Mouse (Mus musculus) forebrain, postnatal 0 days (tissue): ENCODE data around the gene Hoxd3. TPM values are rescaled to one million over a fixed set of nuclear protein-coding genes. Genes with fewer than 3 reads are reported as not detected.
A peak's percentile ranks its signal among the peaks of the same experiment; 100 is the strongest.

ENCODE experiments used
- ATAC-seq: fragments of 200-750 bp; cut with Nextera tagmentation; 2 replicates; pipeline ENCODE4 v1.8.0; 2017; ENCODE audit warnings: mild to moderate bottlenecking, moderate library complexity
- DNase-seq: peaks from one replicate; pipeline ENCODE4 v3.0.0-alpha.2; 2015
- H3K27ac ChIP-seq: fragments of 300-500 bp; sonication (generic); 2 replicates; pipeline ENCODE4 v1.5.1; 2014; ENCODE audit warnings: low read depth, mild to moderate bottlenecking, antibody characterized with exemption, low read length, moderate library complexity, mixed read lengths
- H3K27me3 ChIP-seq: fragments of 300-500 bp; sonication (generic); 2 replicates; pipeline ENCODE4 v1.6.1; 2014; ENCODE audit warnings: mild to moderate bottlenecking, low read length, mixed read lengths; ENCODE audit not compliant: insufficient read depth
- H3K36me3 ChIP-seq: fragments of 300-500 bp; sonication (generic); 2 replicates; pipeline ENCODE4 v1.6.1; 2014; ENCODE audit warnings: mild to moderate bottlenecking, moderate library complexity; ENCODE audit not compliant: insufficient read depth
- H3K4me1 ChIP-seq: fragments of 300-500 bp; sonication (generic); 2 replicates; pipeline ENCODE4 v1.6.1; 2014; ENCODE audit warnings: antibody characterized with exemption; ENCODE audit not compliant: insufficient read depth
- H3K4me2 ChIP-seq: fragments of 300-500 bp; sonication (generic); 2 replicates; pipeline ENCODE4 v1.6.1; 2014; ENCODE audit warnings: low read depth, mild to moderate bottlenecking, moderate library complexity
- H3K4me3 ChIP-seq: fragments of 300-500 bp; sonication (generic); 2 replicates; pipeline ENCODE4 v1.5.1; 2014; ENCODE audit warnings: low read depth, low read length, mixed read lengths
- H3K9ac ChIP-seq: fragments of 300-500 bp; sonication (generic); 2 replicates; pipeline ENCODE4 v1.6.1; 2014; ENCODE audit warnings: mild to moderate bottlenecking
- H3K9me3 ChIP-seq: fragments of 300-500 bp; sonication (generic); 2 replicates; pipeline ENCODE4 v1.6.1; 2016; ENCODE audit warnings: low read length
- CTCF ChIP-seq: sonication (generic); IDR thresholded peaks from 2 replicates; pipeline ENCODE4 v1.5.1; 2016; ENCODE audit warnings: antibody characterized with exemption, control low read depth, low read depth
- WGBS: fragments of 180-500 bp; shearing (Covaris S2); extraction: QIAGEN DNeasy Blood & Tissue Kit; methylation state at CpG from one replicate; pipeline ENCODE4 v1.1.7; 2014; 5-methylcytosine and 5-hydroxymethylcytosine counted together
- polyA plus RNA-seq: library from polyadenylated mRNA; unstranded; fragments of >200 nt; fragmentation: Nextera tagmentation; extraction: Ambion mirVana; gene quantifications from 2 replicates; pipeline ENCODE4 v1.2.1, GENCODE M21; 2015
- total RNA-seq: library from RNA; depleted of rRNA; stranded (reverse); fragments of >200 nt; gene quantifications from 2 replicates; pipeline ENCODE4 v1.2.3, GENCODE M21; 2014

Hoxd3 gene
- total and polyA plus RNA-seq, 2 experiments from 2014 or later, result not detected

DNA sequence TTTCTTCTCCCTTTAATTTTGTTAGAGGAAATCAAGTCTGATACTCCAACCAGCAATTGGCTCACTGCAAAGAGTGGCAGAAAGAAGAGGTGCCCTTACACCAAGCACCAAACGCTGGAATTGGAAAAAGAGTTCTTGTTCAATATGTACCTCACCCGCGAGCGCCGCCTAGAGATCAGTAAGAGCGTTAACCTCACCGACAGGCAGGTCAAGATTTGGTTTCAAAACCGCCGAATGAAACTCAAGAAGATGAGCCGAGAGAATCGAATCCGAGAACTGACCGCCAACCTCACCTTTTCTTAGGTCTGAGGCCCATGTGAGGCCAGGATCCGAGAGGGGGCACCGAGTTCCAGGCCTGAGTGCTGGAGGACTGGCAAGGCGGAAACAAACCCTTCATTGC, 17.7 kb upstream of the Hoxd3 start:
- Histone ChIP-seq H3K27me3 (peaks cover 87% of the 10 kb centered on the region), H3K27ac (no peak overlapping the region), H3K4me3 (no peak overlapping the region), H3K4me2 (no peak overlapping the region), H3K36me3 (no peaks in the 10 kb centered on the region), H3K9me3 (0 out of 2 replicates have a peak, but pooled peaks cover 4% of the 10 kb centered on the region), H3K4me1 (no peaks in the 10 kb centered on the region), H3K9ac (no peak overlapping the region)
- no peak for ATAC-seq
- DNase-seq, result no peak
- TF ChIP-seq CTCF, result peak; percentile 22; the same call in 1 of the 2 replicates
- 2% methylated on average over 16 of the region's 16 CpGs for WGBS

DNA sequence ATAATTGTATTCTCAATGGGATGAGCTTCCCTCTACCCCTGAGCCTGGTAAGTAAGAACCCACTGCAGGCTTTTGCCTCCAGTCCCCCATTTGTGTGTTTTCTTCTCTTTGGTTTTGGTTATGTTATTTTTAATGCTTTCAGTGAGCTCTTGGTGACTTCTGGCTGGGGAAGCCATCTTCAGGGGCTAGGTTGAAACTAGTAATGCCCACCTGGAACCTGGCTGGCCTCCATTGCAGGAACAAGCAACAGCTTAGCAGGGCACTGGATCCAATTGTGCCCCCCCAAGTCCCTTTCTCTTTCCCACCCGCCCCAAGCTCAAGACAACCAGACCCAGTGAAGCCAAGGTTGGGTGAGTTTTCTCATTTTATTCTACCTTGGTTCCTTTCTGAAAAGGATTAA, 16.3 kb upstream of the Hoxd3 start:
- TF ChIP-seq CTCF, result no peak
- H3K9ac ChIP-seq, result no peak overlapping the region
- H3K4me3 ChIP-seq, result no peak overlapping the region
- no peaks in the 10 kb centered on the region for H3K4me1 ChIP-seq
- ATAC-seq (no peak), DNase-seq (no peak)
- peaks cover 90% of the 10 kb centered on the region for H3K27me3 ChIP-seq
- H3K9me3 ChIP-seq, result 0 out of 2 replicates have a peak, but pooled peaks cover 4% of the 10 kb centered on the region
- WGBS, result 0% methylated on average over 1 of the region's 1 CpGs
- no peaks in the 10 kb centered on the region for H3K36me3 ChIP-seq
- no peak overlapping the region for H3K4me2 ChIP-seq
- H3K27ac ChIP-seq, result no peak overlapping the region

GRCm38 (mm10) chr2:74695813-74696430, 15.8 kb upstream of the Hoxd3 start:
- H3K27me3 ChIP-seq, result peaks cover 90% of the 10 kb centered on the region
- H3K4me2 ChIP-seq, result no peak overlapping the region
- ATAC-seq, result no peak
- H3K9me3 ChIP-seq, result 0 out of 2 replicates have a peak, but pooled peaks cover 4% of the 10 kb centered on the region
- no peaks in the 10 kb centered on the region for H3K4me1 ChIP-seq
- TF ChIP-seq CTCF, result no peak
- no peak for DNase-seq
- no peak overlapping the region for H3K27ac ChIP-seq
- no peak overlapping the region for H3K4me3 ChIP-seq
- WGBS, result 3% methylated on average over 7 of the region's 7 CpGs
- no peaks in the 10 kb centered on the region for H3K36me3 ChIP-seq
- no peak overlapping the region for H3K9ac ChIP-seq

DNA sequence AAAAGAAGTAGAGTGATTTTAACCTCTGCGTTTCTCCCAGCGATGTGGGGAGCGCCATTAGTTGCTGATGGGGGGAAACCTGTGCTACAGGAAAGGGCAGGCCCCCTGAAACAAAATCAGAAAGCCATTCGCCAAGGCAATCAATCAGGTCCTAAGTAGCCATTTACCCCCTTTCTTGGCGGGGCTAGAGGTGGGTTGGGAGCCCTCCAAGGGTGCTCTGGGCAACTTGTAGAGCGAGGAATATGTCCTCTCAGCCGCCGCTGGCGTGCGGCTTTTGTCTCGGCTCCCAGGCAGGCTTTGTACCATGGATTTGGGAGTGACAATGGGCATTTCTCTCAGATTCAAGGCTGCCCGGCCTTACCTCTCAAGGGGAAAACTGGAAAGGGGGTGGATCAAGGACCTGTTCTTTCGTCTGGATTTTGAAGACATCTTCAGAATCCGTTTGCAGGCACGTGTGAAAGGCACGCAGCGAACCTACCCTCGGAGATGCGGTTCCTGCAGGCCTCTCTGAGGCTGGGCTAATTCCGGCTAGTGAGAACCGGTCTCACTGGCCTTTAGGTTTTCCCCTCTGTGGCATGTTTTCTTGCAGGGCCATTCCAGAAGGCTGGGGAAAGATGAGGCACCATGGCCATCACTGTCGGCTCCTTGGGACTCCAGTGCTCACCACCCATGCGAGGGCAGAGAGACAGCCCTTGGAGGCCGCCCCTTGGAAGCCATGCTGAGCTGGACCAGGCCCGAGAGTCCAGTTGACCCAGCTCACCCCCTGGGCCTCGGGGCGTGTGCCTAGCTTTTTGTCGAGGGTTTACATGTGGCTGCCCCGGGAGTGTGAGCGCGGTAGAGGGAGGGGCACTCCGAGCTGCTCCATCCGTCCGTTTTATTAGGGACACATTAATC, 15.0 kb upstream of the Hoxd3 start:
- peaks cover 90% of the 10 kb centered on the region for H3K27me3 ChIP-seq
- DNase-seq (no peak), ATAC-seq (no peak)
- no peaks in the 10 kb centered on the region for H3K9me3 ChIP-seq
- no peaks in the 10 kb centered on the region for H3K4me1 ChIP-seq
- no peak overlapping the region for H3K9ac ChIP-seq
- H3K4me2 ChIP-seq, result no peak overlapping the region
- TF ChIP-seq CTCF, result no peak
- no peak overlapping the region for H3K27ac ChIP-seq
- 2% methylated on average over 34 of the region's 34 CpGs for WGBS
- no peaks in the 10 kb centered on the region for H3K36me3 ChIP-seq
- no peak overlapping the region for H3K4me3 ChIP-seq

DNA sequence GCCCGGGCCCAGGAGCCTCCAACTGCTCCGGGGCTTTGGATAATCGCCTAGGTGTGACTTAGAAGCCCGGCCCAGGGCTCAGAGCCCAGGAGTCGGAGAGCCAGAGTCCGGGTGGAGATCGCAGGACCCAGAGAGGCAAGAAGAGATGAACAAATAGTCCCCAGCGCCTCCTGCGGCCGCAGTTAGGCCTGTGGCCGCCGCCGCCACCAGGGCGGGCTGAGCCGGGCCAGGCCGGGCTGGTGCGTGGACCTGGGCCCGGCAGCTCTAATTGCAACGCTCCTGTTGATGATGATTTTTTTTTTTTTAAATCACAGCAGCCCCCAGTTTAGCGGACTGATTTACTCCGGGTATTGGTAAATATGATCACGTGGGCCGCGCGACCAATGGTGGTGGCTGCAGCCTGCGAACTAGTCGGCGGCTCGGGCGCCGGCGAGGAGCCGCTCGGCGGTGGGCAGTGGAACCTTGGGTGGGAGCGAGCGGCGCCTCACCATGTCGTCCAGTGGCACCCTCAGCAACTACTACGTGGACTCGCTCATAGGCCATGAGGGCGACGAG, 14.1 kb upstream of the Hoxd3 start, which contains the start of gene Hoxd9:
TSS of gene Hoxd9 (plus strand) at position 161 of the 555 bp plus-strand sequence.
- DNase-seq, result no peak
- Histone ChIP-seq H3K9ac (no peak within 1 kb of the TSS), H3K36me3 (no peaks in the 10 kb centered on the region), H3K4me3 (peak within 1 kb of the TSS; percentile 22), H3K4me1 (no peaks in the 10 kb centered on the region), H3K27me3 (peaks cover 87% of the 10 kb centered on the region), H3K9me3 (no peaks in the 10 kb centered on the region), H3K27ac (no peak within 1 kb of the TSS), H3K4me2 (peak within 1 kb of the TSS; percentile 35)
- whole genome bisulfite sequencing, result 2% methylated on average over 43 of the region's 43 CpGs
- TF ChIP-seq CTCF, result no peak
- peak; percentile 58 for ATAC-seq

- H3K9me3 ChIP-seq, result no peaks in the 10 kb centered on the region
- no peak overlapping the region for H3K9ac ChIP-seq
- ATAC-seq (0 out of 2 replicates have a peak, but pooled peaks have one; percentile 17), DNase-seq (no peak)
- H3K4me2 ChIP-seq, result peak overlapping the region; percentile 35
- no peak for TF ChIP-seq CTCF
- H3K27ac ChIP-seq, result no peak overlapping the region
- no peaks in the 10 kb centered on the region for H3K4me1 ChIP-seq
- H3K27me3 ChIP-seq, result peaks cover 85% of the 10 kb centered on the region
- 3% methylated on average over 73 of the region's 86 CpGs for WGBS
- peak overlapping the region; percentile 22; the same call in 1 of the 2 replicates for H3K4me3 ChIP-seq
- H3K36me3 ChIP-seq, result no peaks in the 10 kb centered on the region
These were observed 13.3 kb upstream of the Hoxd3 start for GRCm38 (mm10) chr2:74698201-74699052.
